Mouse (Mus musculus) urinary bladder, postnatal 4 days (tissue): ENCODE measurements around the gene Fam20a.
"Not testable (repeated sequence)": the region's sequence is repeated elsewhere in the genome, so short reads cannot be mapped to it uniquely, and the experiment has no call there.

ENCODE experiments used
- DNase-seq, 2 experiments: peaks; one replicate each; pipeline ENCODE4 v3.0.0; 2021 to 2022; ENCODE audit warnings: low spot score in 2 of 2

Gene Fam20a

GRCm38 (mm10) chr11:109680934-109681333 is 41.1 kb downstream of the Fam20a start:
- DNase-seq = no peak

GRCm38 (mm10) chr11:109678291-109678690 is 43.8 kb downstream of the Fam20a start:
- no peak for DNase-seq

GRCm38 (mm10) chr11:109676621-109677373 is 45.3 kb downstream of the Fam20a start:
- no peak for DNase-seq

- DNase-seq = no peak
These were observed 46.3 kb downstream of the Fam20a start for GRCm38 (mm10) chr11:109675771-109676170.

GRCm38 (mm10) chr11:109675208-109675607 is 46.9 kb downstream of the Fam20a start:
- DNase-seq = no peak

- no peak for DNase-seq
These were observed 47.5 kb downstream of the Fam20a start for GRCm38 (mm10) chr11:109674542-109674941.

- no peak for DNase-seq
These were observed 48.3 kb downstream of the Fam20a start for GRCm38 (mm10) chr11:109673741-109674140.

- no peak for DNase-seq
These were observed 49.0 kb downstream of the Fam20a start for GRCm38 (mm10) chr11:109672881-109673739.

- DNase-seq = no peak
These were observed 49.7 kb downstream of the Fam20a start for GRCm38 (mm10) chr11:109672396-109672795.

- DNase-seq = no peak
These were observed 50.1 kb downstream of the Fam20a start for GRCm38 (mm10) chr11:109672021-109672324.

- no peak for DNase-seq
These were observed 50.7 kb downstream of the Fam20a start for GRCm38 (mm10) chr11:109671136-109672020.

GRCm38 (mm10) chr11:109670026-109670916 is 51.8 kb downstream of the Fam20a start:
- DNase-seq = no peak

GRCm38 (mm10) chr11:109669149-109669708 is 52.9 kb downstream of the Fam20a start:
- DNase-seq = no peak

GRCm38 (mm10) chr11:109668115-109668725 is 53.9 kb downstream of the Fam20a start:
- no peak for DNase-seq

GRCm38 (mm10) chr11:109667371-109667770 is 54.7 kb downstream of the Fam20a start:
- no peak for DNase-seq

GRCm38 (mm10) chr11:109666411-109666810 is 55.7 kb downstream of the Fam20a start:
- DNase-seq = no peak

- DNase-seq = no peak
These were observed 56.7 kb downstream of the Fam20a start for GRCm38 (mm10) chr11:109665424-109665823.

- DNase-seq = no peak
These were observed 57.8 kb downstream of the Fam20a start for GRCm38 (mm10) chr11:109664293-109664692.

- not testable (repeated sequence) for DNase-seq
These were observed 61.6 kb downstream of the Fam20a start for GRCm38 (mm10) chr11:109660526-109660925.

- no peak for DNase-seq
These were observed 65.8 kb downstream of the Fam20a start for GRCm38 (mm10) chr11:109656232-109656631.
